Mouse (Mus musculus): ENCODE results near the gene Gm20683. TPM values are rescaled to one million over a fixed set of nuclear protein-coding genes. Genes with fewer than 3 reads are reported as not detected.

Gm20683 gene
- total and polyA plus RNA-seq, 3 experiments, result 4.9 to 6.8 TPM; not detected in 1

DNA sequence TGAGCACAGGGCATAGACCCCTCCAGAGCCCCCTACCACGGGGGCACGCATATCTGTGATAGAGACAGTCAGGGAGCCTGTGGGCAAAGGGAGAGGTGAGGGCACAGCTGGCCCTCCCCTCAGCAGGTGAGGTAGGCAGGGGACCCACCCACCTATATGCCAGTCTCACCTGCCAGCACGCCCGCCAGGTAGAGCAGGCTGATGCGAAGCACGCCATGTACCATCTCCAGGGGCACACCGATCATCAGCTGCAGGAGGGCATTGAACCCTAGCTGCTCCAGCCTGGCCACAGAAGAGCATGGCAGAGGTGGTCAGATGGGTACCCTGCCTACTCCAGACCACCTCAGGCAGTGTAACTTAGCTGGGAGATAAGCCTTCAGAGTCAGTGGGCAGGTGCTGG, 6.3 kb downstream of the Gm20683 start:
- H3K27ac ChIP-seq (ENCODE audit: control insufficient read depth, low read depth, low read length), result no peak overlapping the region
- TF ChIP-seq JUND (IDR thresholded peaks at IDR 0.05; ENCODE audit: low read depth, low read length) (no peak), ZKSCAN1 (IDR thresholded peaks at IDR 0.05; ENCODE audit: low read depth, low read length) (no peak), MYC (IDR thresholded peaks at IDR 0.05; ENCODE audit: low read depth, low read length) (no peak), MYB (IDR thresholded peaks at IDR 0.05; ENCODE audit: low read depth, low read length) (no peak), RCOR1 (IDR thresholded peaks at IDR 0.05; ENCODE audit: low read depth, low read length) (no peak), NRF1 (IDR thresholded peaks at IDR 0.05; ENCODE audit: insufficient read depth, low read depth, low read length, poor library complexity, severe bottlenecking) (no peak), ZC3H11A (IDR thresholded peaks at IDR 0.05; ENCODE audit: low read depth, low read length) (no peak), MXI1 (IDR thresholded peaks at IDR 0.05; ENCODE audit: low read depth, low read length) (no peak), TCF12 (IDR thresholded peaks at IDR 0.05; ENCODE audit: low read depth, low read length) (no peak), E2F4 (IDR thresholded peaks at IDR 0.05; ENCODE audit: borderline replicate concordance, low read depth, low read length) (no peak), MAZ (IDR thresholded peaks at IDR 0.05; ENCODE audit: low read depth, low read length) (no peak)
- H3K36me3 ChIP-seq (ENCODE audit: control insufficient read depth in 1 of 2, insufficient read depth in 2 of 2, low read length in 2 of 2), result peaks cover 0 to 6% of the 10 kb centered on the region in 2 experiments; a peak in 2 of 4 replicates
- no peaks in the 10 kb centered on the region for H3K27me3 ChIP-seq (ENCODE audit: control insufficient read depth in 1 of 2, insufficient read depth in 2 of 2, low read length in 2 of 2)
- peaks cover 40% of the 10 kb centered on the region for H3K79me2 ChIP-seq (ENCODE audit: control insufficient read depth, insufficient read depth, low read length, poor library complexity)
- no peak overlapping the region for H3K9ac ChIP-seq (ENCODE audit: control insufficient read depth, low read depth, low read length, poor library complexity, severe bottlenecking)
- no peak overlapping the region for H3K4me3 ChIP-seq (ENCODE audit: control insufficient read depth in 1 of 2, insufficient read depth in 1 of 2, low read depth in 2 of 2, low read length in 2 of 2)
- no peak for DNase-seq (ENCODE audit: low read depth, low spot score)
- no peaks in the 10 kb centered on the region for H3K9me3 ChIP-seq (replicated peaks; ENCODE audit: insufficient read depth, low read length)
- H3K4me1 ChIP-seq (ENCODE audit: control insufficient read depth in 1 of 2, insufficient read depth in 2 of 2, low read length in 2 of 2), result peaks cover 2 to 21% of the 10 kb centered on the region in 2 experiments; a peak in 3 of 4 replicates

DNA sequence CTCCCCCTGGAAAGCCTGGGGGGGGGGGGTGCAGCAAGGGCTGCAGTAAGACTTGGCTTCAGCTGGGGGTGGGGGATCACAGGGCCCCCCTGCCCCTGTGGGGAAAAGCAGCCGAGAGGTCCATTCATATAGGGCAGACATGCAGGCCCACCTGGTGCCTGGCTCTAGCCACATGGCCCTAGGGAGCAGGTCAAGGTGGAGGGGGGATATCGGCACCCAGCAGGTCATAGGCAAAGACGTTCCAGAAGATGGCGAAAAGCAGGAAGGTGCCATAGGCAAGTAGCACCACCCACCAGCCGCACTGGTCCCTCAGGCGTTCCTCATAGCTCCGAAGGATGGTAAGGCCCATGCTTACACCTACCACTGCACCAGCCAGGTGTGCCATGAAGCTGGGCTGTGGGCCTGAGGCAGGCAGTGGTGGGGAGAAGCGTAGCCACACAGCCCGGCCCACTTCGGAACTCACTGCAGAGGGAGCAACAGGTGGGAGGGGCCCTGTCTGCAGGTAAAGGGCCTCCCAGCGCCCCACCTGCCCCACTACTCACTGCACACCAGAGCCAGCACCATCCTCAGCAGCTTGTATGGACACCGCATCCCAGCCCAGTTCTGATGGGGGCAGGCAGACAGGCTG, 6.9 kb downstream of the Gm20683 start:
- no peaks in the 10 kb centered on the region for H3K27me3 ChIP-seq (ENCODE audit: control insufficient read depth in 1 of 2, insufficient read depth in 2 of 2, low read length in 2 of 2)
- no peak for TF ChIP-seq CHD1 (IDR thresholded peaks at IDR 0.05; ENCODE audit: low read depth, low read length)
- TF ChIP-seq GATA1 (IDR thresholded peaks at IDR 0.05; ENCODE audit: low read depth, low read length), result no peak
- no peak for TF ChIP-seq GABPA (IDR thresholded peaks at IDR 0.05; ENCODE audit: low read depth, low read length)
- no peak; a peak in 1 of 4 replicates for TF ChIP-seq POLR2A (IDR thresholded peaks at IDR 0.05; ENCODE audit: control insufficient read depth in 1 of 2, insufficient read depth in 1 of 2, low read depth in 1 of 2, low read length in 2 of 2, poor library complexity in 1 of 2)
- no peak for TF ChIP-seq CTCF (IDR thresholded peaks at IDR 0.05 in 2 of 3, conservative IDR thresholded peaks at IDR 0.05 in 1 of 3; ENCODE audit: control insufficient read depth in 1 of 3, insufficient read depth in 1 of 3, low read depth in 2 of 3, low read length in 3 of 3, poor library complexity in 1 of 3, severe bottlenecking in 1 of 3)
- no peak for TF ChIP-seq MAFK (IDR thresholded peaks at IDR 0.05; ENCODE audit: borderline replicate concordance, low read depth, low read length)
- TF ChIP-seq SIN3A (IDR thresholded peaks at IDR 0.05; ENCODE audit: low read length), result no peak
- no peak for TF ChIP-seq POLR2AphosphoS2 (IDR thresholded peaks at IDR 0.05; ENCODE audit: low read length)
- peaks cover 44% of the 10 kb centered on the region for H3K79me2 ChIP-seq (ENCODE audit: control insufficient read depth, insufficient read depth, low read length, poor library complexity)
- H3K27ac ChIP-seq (ENCODE audit: control insufficient read depth, low read depth, low read length), result no peak overlapping the region
- H3K36me3 ChIP-seq (ENCODE audit: control insufficient read depth in 1 of 2, insufficient read depth in 2 of 2, low read length in 2 of 2), result peaks cover 0 to 9% of the 10 kb centered on the region in 2 experiments; a peak in 2 of 4 replicates
- no peak for DNase-seq (ENCODE audit: low read depth, low spot score)
- no peak overlapping the region; the same call in 1 of the 2 replicates for H3K9ac ChIP-seq (ENCODE audit: control insufficient read depth, low read depth, low read length, poor library complexity, severe bottlenecking)
- no peak overlapping the region for H3K4me3 ChIP-seq (ENCODE audit: control insufficient read depth in 1 of 2, insufficient read depth in 1 of 2, low read depth in 2 of 2, low read length in 2 of 2)
- H3K4me1 ChIP-seq (ENCODE audit: control insufficient read depth in 1 of 2, insufficient read depth in 2 of 2, low read length in 2 of 2), result peaks cover 2 to 27% of the 10 kb centered on the region in 2 experiments; a peak in 3 of 4 replicates
- no peaks in the 10 kb centered on the region for H3K9me3 ChIP-seq (replicated peaks; ENCODE audit: insufficient read depth, low read length)
